Mouse (Mus musculus) MN1 (cell line): ENCODE measurements around the gene Slc6a11.

Experiments used
- DNase-seq: peaks from one replicate; pipeline ENCODE4 v3.0.0-alpha.2; 2016; ENCODE audit warnings: low spot score

Gene Slc6a11

GRCm38 (mm10) chr6:114266273-114266672 lies 135.2 kb downstream of the Slc6a11 start:
- DNase-seq, result no peak

- no peak for DNase-seq
These were observed 136.9 kb downstream of the Slc6a11 start for GRCm38 (mm10) chr6:114267979-114268378.

GRCm38 (mm10) chr6:114269589-114269988 lies 138.5 kb downstream of the Slc6a11 start:
- DNase-seq, result no peak

- DNase-seq, result no peak
These were observed 139.8 kb downstream of the Slc6a11 start for GRCm38 (mm10) chr6:114270799-114271198.

GRCm38 (mm10) chr6:114272279-114272678 lies 141.2 kb downstream of the Slc6a11 start:
- DNase-seq, result no peak

GRCm38 (mm10) chr6:114273997-114274728 lies 143.1 kb downstream of the Slc6a11 start:
- no peak for DNase-seq

- DNase-seq, result no peak
These were observed 144.8 kb downstream of the Slc6a11 start for GRCm38 (mm10) chr6:114275800-114276199.

GRCm38 (mm10) chr6:114282469-114283277 lies 151.6 kb downstream of the Slc6a11 start, which contains the start of gene Slc6a1:
TSS of gene Slc6a1 (plus strand) at chr6:114282635.
- DNase-seq, result no peak

- no peak for DNase-seq
These were observed 152.3 kb downstream of the Slc6a11 start for GRCm38 (mm10) chr6:114283278-114283770.

- no peak for DNase-seq
These were observed 153.1 kb downstream of the Slc6a11 start for GRCm38 (mm10) chr6:114283927-114284703.

GRCm38 (mm10) chr6:114285424-114285823 lies 154.4 kb downstream of the Slc6a11 start:
- DNase-seq, result no peak

GRCm38 (mm10) chr6:114289106-114289505 lies 158.1 kb downstream of the Slc6a11 start:
- DNase-seq, result no peak

- no peak for DNase-seq
These were observed 159.1 kb downstream of the Slc6a11 start for GRCm38 (mm10) chr6:114290184-114290583.

- DNase-seq, result no peak
These were observed 159.9 kb downstream of the Slc6a11 start for GRCm38 (mm10) chr6:114290929-114291328.

- no peak for DNase-seq
These were observed 160.4 kb downstream of the Slc6a11 start for GRCm38 (mm10) chr6:114291396-114291795.

- DNase-seq, result no peak
These were observed 162.5 kb downstream of the Slc6a11 start for GRCm38 (mm10) chr6:114293511-114293910.

- no peak for DNase-seq
These were observed 164.0 kb downstream of the Slc6a11 start for GRCm38 (mm10) chr6:114295086-114295485.

GRCm38 (mm10) chr6:114297260-114298002 lies 166.4 kb downstream of the Slc6a11 start:
- DNase-seq, result no peak
